Mouse (Mus musculus): ENCODE measurements around the gene Hbp1.

Hbp1 gene

DNA sequence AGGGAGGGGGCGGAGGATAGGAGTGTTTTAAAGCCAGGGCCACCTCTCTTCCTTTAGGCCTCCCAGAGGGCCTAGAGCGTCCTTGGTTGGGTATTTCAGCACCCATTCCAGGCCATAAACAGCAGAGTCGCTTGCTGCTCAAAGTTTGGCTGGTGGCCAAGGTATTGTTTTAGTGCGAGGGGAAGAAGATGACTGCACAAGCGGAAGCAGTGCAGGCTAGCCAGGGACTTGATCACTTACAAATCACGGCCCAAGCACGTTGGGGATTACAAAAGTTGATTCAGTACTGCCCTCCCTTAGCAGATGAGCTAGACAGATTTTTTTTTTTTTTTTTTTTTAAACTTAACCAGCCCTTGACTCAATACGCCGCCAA is 310 bp upstream of the Hbp1 start:
- no peak for DNase-seq (ENCODE audit: low spot score in 2 of 2)

DNA sequence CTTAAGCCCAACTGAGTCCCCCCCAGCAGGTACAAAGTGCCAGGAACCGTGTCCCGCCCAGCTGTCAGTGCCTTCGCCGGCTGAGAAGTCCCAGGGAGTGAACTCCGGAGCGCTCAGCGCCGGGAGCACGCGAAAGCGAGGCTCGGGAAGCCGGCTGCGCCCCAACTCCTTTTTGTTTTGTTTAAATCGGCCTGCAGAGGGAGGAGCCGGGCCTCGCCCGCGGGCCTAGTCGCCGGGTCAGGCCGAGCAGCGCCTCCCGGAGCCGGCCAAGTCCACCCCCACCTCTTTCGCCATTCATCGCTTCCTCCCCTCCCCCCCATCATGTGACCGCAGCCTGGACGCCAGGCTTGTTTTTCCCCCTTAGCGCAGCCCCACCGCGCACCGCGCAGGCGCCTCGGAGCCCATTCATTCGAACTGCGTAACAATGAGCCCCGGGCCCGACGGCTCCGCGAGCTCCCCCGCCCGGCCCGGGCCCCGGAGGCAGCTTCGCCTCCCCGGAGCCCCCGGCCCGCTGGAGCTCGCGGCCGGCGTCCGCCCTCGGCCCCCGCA is 1.1 kb downstream of the Hbp1 start:
- DNase-seq (ENCODE audit: low spot score in 2 of 2) = peak; percentile 60 to 84

DNA sequence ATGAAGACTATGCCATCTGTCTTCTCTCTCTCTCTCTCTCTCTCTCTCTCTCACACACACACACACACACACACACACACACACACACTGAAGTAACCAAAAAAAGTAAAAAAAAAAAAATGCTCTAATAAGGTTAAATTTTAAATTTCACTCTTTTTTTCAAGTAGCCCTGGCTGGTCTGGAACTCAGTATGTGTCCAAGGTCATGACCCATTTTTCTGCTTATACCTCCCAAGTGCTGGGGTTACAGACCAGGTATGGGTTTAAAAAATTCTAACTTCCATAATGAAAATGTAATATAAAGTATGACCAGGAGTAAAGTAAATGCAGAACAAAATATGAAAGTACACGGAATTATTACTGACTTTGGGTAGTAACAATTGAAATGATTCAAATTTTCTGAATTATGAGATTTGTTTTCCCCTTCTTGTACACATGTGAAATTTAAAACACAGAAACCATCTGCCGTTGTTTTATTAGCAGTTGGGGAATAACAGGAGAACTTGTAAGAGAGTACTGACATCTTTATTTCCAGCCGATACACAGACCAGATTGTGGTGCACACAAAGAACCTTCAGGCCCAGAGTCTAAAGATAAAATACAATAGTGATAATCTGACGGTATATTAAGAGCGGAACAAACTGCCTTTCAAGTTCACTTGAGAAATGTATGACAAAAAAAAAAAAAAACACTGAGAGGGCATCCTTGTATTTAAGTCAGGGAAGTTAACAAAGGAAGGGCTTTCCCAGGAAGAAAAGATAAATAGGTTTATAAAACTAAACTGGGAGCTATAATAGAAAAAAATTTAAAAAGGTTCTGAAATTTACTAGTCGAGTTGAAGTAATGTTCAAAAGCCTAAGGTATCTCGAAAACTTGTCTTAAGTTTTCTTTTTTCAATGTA is 2.0 kb downstream of the Hbp1 start:
- no peak for DNase-seq (ENCODE audit: low spot score in 2 of 2)

DNA sequence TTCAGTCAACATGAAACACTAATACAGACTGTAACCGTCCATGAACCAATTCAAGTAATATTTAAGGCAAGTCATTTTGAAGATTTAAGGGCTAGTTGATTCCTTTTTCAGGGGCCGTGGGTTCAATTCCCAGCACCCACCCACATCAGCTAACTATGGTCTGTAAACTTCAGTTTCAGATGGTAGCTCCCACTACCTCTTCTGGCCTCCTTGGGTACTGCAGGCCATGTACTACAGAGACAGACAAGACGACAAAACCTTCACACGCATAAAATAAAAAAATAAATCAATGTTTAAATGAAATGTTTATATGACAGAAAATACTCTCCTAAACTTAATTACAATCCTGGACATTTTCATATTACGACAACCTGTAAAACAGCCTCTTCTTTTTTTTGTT is 2.9 kb downstream of the Hbp1 start:
- no peak for DNase-seq (ENCODE audit: low spot score in 2 of 2)

DNA sequence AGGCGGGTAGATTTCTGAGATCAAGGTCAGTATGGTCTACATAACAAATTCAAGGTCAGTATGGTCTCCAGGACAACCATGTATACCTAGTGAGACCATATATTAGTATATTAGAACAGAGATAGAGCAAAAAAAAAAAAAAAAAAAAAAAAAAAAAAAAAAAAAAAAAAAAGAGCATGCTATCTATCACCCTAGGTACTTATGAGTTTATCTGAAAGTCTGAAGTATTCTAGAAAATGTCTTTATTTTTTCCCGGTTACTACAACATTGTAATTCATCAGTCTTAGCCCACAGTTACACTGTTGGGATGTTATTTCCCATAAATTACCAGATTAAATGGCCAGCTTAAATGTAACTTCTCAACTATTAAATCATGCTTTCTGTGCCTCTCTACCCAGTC is 5.9 kb downstream of the Hbp1 start:
- DNase-seq (ENCODE audit: low spot score in 2 of 2) = no peak

DNA sequence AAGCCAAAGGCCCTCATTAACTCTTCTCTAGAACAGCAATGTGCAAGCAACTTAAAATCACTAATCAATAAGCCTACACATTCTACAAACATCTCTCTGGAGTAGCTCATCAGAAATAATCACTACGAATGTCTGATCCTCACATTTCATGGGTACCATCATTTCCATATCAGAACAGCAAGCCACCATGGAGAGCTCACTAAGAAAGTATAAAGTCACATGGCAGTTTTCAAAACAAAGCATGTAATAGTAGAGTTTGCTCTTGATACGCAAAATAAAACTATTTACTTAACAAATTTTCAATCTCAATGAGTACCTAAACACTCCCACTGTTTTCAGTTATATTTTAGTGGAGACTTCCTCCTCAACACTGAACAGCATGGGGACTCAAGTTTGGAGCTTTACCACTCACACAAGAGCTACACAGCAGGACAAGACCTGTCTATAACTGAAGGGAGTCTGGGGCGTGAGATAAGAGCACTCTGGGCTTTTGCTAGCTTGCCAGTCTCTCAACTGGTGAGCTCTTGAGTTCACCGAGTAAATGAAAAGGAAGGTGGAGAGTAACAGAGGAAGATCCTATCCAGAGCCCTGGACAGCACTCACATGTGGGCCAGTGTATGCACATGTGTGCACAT is 7.2 kb downstream of the Hbp1 start:
- DNase-seq (ENCODE audit: low spot score in 2 of 2) = no peak

DNA sequence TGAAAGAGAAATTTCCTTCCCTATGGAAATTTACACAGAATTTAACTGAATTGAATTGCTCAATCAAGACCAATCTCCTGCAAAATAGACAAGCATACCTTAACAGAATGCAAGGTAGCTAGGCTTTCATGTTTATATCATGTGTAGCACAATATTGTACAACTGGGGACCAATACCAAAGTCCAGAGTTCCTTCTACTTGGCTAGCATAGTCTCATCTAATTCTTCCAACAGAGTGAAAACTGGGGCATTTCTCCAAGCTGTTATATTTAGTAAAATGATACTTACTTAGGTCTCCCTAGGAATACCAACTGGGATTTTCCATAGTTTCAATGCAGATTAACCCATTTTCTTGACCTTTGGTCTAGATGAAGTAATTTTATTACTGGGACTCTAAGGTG is 11.3 kb downstream of the Hbp1 start:
- no peak for DNase-seq (ENCODE audit: low spot score in 2 of 2)

DNA sequence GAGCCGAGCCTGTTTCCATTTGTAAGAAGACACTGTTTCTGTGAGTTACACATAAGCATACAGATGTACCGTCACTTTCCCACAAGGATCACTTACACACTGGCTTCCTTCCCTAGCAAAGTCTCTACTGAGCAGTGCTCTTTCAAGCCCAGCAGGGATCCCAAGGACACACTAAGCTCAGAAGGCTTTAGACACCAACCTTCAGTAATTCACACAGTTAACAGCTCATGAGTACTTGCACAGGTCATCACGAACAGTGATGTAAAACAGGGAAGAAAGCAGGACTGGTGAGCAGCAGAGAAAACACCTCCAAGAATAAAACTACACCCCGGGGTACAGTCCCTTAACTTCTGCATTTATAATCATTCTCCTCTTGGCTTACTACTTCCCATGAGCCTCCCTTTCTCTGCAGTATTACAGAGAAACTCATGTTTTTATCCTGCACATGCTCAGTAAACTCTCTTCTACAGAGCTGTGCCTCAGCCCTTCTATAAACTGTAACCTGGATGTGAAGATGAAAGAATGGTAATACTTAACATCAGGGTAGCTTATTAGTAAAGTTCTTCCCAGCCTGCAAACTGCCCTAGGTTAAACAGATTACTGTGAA is 11.8 kb downstream of the Hbp1 start:
- DNase-seq (ENCODE audit: low spot score in 2 of 2) = no peak

DNA sequence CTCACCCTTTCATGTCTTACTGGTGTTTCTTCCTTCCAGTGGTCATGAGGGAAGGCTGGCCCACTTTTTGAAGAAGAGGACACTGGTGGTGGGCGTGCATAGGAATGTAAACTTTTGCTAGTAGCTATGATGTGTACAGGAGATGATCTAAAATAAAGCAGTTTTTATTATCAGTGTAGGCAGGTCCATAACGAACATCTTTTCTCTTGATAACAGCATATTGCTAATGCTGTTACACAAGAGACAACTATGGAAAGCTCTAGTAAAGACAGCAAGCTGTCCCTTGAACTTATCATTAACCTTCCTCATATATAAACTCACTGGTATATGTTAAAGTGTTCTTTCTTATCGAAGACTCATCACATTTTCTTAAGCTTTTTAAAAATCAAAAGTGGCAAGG is 12.7 kb downstream of the Hbp1 start:
- no peak for DNase-seq (ENCODE audit: low spot score in 2 of 2)

DNA sequence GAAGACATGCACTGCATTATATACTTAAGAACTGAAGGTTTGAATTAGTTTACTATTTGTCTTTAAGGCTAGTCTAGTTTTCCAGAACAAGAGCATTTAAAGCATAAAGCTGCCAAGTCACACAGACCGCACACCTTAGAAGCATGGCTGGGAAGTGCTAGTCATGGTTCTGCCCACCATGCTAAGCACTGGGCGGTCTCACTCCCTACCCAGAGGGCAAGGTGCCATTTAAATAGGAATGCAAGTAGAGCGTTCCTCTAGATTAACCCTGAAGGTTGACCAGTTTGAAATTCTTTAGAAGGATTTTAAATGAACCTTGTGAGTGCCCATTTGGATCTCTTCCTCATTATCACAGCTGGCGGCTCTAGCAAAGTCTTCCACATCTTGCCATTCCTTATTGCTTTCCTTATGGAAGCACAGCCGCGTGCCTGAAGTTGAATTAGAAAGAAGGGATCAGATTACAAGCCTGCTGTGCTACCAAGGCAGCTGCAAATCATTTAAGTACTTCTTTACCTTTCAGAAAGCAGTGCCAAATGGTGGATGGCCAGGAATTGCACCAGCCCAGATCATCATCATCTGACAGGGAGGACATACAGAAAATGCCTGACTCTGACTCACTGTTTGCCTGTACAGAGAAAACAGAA is 13.6 kb downstream of the Hbp1 start:
- no peak for DNase-seq (ENCODE audit: low spot score in 2 of 2)

DNA sequence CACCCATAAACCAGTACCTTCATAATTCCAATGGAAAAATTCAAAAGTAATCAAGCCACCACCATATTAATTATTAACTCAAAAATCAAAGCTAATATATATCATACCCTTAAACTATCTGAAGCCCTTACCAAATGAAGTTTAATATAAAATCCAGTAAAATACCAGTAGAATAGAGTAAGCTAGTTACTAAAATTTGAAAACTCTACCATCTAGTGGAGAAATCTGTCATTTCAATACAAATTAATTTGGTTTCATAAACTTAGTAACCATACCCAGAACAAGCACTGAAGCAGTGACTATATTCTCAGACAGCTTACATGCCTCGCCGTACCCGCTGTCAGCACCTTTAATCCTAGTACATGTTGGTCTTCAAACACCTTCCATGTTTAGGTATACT is 18.5 kb downstream of the Hbp1 start:
- no peak for DNase-seq (ENCODE audit: low spot score in 2 of 2)

DNA sequence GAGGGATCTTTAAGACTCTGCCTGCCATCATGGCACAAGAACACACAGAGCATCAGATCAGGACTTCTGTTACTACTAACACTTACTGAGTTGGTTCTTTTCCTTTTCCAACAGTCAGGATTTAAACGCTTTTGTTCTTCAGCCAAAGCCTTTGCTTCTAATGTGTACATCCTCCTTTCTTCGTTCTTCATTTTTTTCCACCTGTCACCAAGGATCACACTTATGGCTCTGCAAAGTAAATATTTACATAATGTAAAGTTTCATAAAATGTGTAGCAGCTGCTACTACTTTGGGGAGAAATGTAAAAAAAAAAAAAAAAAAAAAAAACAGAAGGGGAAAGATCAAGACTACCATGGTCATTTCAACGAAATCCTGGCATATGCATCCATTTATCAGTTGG is 21.8 kb downstream of the Hbp1 start:
- DNase-seq (ENCODE audit: low spot score in 2 of 2) = no peak

DNA sequence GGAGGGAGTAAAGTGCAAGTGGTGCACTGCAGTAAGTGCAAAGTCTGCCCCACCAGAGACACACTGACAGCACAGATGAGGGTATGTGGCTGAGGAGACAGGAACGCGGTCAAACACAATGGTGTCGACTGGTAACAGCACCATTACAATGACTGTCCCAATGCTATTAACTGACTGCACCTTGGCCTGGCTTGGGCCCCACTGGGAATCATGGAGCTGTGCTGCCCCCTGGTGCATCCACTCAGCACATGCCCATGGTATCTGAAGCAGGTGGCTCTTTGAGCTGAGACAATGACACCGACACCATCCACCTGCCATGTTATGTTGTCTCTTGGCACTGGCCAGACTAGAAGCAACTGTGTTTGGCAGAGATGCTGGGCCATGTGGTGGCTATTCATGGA is 23.7 kb downstream of the Hbp1 start:
- DNase-seq (ENCODE audit: low spot score in 2 of 2) = peak; percentile 56 to 63

DNA sequence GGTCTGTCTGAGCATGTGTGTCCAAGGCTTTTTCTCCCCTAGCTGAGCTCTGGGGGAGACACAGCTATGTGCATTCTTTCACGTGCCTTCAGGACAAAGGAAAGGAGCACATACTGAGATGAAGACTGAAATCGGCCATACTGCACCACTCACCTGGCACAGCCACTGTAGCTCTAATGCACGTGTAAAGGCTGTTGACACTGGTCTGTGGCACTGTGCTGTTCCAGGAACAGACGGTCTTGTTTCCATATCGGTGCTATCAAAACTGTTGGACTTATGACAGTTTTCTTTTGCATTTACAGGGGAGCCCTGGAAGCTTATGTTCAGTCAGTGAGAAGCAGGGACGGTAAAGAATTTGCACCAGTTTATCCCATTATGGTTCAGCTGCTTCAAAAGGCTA is 25.0 kb downstream of the Hbp1 start:
- DNase-seq (ENCODE audit: low spot score in 2 of 2) = no peak

DNA sequence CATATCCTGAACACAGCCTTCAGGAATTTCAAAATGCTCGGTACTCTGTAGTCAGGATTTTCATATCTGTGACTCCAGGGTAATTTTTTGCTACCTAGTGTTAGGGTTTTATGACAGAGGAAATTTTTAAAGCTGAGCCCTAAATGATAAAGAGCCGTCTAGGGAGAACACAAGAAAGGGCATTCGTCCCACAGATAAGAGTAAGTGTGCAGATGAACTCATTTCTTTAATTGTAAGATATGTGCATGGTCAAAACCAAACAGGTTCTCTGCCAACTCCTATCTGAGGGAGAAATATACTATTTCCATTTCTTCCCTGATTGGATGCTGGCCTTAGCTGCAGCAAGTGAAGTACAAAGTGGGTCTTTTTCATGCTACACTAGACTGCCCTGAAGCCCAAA is 26.2 kb downstream of the Hbp1 start:
- DNase-seq (ENCODE audit: low spot score in 2 of 2) = no peak

DNA sequence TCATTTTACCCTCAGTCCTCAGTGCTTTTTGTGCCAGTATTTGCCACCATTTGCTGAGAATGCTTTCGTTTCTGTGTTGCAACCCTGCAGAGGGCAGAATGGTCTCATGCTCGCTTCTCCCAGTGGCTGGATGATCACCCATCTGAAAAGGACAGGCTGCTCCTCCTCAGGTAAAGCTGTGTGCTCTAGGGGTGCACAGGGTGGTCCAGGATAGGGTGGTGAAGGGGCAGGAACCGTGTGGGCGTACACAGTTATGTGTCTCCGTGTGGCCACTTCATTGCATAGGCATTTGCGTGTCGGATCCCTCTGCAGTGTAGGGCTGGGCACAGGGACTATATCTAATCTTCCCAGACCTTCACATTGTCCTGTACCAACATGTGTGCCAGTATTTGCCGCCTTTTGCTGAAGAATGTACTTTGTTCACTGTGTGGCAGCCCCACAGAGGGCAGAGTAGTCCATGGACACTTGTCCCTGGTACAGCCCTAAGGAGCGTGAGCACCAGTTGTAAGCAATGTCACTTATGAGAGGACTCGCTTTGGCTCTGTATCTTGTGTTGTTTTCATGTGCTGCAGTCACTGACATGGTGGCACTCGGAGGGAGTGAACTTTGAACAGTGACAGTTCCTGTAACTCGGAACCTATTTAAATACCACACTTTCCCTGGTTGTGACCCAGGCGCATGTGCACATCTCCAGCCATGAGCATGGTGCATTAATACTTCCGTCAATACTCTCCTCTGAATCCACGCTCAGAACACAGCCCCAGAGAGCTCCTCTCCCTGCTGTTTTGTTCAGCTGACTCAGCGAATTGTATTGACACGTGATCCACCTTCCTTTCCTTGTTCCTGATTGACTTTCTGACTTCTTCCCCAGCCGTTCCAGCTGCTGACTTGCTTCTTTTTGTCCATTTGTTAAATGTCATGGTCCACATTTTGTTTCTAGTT is 29.6 kb downstream of the Hbp1 start:
- DNase-seq (ENCODE audit: low spot score in 2 of 2) = no peak

DNA sequence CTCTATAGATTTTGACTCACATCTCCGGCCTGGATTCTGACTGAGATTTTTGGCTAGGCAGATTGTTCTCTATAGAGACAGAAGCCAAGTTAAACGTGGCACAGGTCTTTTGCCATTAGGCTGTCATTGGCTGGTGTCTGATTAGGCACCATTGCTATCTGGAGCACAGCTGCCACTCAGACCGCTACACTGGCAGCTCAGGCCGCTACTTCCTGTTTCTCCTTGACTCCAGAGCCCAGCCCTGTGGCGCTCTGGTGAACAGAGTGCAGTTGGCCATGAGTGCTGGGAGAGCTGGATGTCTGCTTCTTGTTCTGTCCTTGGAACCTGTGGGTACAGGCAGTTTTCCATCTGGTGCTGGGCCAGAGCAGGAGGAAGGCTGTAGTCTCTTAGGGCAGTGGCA is 33.1 kb downstream of the Hbp1 start:
- no peak for DNase-seq (ENCODE audit: low spot score in 2 of 2)

DNA sequence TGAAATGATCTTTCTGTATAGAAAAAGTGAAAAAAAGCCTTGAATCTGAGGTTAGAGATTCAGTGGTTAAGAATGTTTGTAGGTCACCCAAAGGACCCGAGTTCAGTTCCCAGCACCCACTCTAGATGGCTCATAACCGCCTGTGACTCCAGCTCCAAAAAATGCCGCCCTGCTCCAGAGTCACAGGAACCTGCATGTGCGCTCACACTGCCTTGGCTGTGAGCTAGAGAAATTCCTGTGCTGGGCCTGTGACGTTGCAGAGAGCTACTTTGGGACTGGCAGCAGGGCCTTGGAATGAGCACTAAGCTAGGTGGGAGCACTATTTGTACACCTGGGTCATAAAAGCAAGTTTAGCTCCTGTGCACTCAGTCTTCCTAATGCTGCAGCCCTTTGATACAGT is 33.6 kb downstream of the Hbp1 start:
- DNase-seq (ENCODE audit: low spot score in 2 of 2) = no peak

DNA sequence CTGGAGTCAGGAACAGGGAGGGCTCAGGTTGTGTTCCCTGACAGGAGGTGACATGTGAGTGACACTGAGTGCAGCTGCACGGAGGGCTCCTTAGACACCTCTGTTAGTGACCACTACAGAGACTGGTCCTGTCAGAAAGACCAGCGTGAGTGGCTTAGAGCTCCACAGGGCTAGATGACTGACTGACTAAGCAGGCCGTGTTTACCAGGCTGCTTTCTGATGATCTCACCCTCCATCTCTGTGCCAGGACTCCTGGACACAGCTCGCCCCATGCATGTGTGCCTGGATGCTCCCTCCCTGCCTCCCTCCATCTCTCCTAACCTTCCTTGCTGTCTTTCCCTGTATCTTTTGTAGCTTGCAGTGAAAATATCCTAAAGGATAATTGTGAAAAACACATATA is 36.7 kb downstream of the Hbp1 start:
- no peak for DNase-seq (ENCODE audit: low spot score in 2 of 2)

DNA sequence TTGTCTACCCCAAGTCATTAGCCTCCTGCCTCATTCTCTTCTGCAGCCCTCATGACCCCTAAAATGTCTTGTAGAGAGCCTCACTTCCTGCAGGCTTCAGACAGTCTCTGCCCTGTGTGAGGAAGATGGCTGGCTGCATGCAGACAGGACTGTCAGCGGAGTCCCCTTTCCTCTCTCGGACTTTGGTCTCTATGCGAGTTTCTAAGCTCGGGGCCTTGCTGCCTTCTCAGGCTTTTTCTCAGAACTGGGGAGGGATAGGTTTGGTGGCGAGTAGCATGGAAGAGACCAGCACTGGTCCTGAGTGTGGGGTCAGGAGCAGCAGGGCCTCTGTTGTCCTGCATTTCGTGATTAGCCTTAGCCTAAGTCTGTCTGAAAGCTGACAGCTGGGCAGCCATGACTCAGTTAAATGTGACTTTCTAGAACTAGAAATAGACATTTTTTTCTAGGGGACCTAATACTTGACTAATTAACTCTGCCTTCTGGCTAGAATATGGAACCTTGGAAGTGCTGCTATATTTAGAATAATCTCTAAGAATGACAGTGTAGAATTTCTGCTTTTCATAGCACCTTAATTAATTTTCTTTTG is 37.3 kb downstream of the Hbp1 start:
- no peak for DNase-seq (ENCODE audit: low spot score in 2 of 2)

DNA sequence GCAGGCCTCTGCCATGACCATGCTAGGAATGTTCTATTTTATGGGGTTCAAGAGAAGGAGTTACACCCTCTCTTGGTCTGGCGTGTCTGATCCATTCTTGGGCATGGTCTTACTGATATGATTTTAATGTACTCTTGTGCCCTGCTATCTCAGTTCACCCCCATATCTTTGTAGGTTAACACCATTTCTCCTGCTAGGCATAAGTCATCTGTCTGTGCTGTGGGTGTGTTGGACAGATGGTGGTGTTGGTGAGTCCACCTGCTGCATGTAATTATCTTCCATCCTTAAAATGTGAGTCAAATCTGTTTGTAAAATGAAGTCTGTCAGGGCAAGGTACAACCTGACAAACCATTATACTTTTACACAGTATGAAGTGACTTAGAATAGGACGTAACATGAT is 42.9 kb downstream of the Hbp1 start:
- DNase-seq (ENCODE audit: low spot score in 2 of 2) = no peak

Data from frontal cortex, postnatal 25 days (tissue).